Comparison of ENCODE assay signal across 8 mouse cellular contexts in the genomic region with DNA sequence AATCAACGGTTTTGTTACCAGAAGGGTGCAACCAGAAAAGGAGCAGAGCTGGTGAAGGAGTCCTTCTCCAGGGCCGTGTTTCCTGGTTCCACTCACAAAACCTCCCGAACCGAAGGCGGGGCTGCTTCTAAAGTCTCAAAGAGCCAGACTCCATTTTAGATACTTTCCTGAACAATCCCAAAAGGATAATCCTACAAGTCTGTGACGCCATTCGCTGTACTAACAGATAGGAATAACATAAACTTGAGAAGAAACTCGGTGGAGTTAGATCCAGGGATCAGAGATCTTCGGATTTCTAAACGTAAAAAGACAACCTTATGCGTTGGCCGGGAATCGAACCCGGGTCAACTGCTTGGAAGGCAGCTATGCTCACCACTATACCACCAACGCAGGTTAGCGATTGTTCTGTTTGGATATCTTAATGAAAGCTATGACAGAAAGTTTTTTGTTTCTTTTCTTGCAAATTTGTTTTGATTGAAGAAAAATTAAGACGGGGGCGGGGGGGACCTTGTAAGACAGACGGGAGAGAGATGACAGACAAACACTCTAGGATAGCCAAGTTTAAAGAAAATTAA. TPM values are rescaled to one million over a fixed set of nuclear protein-coding genes. Genes with fewer than 3 reads are reported as not detected.
DNase-seq lines count a peak whose midpoint lies in the region; ATAC-seq lines count a peak whose summit lies in the region.

No protein-coding gene starts in this region.

- peak overlapping the region; percentile 92 to 95 for H3K27ac ChIP-seq in heart, embryonic 14.5 days (replicated peaks in 1 of 2; ENCODE audit: control insufficient read depth in 1 of 2, insufficient read depth in 1 of 2, low read depth in 2 of 2, low read length in 2 of 2)
- H3K27ac ChIP-seq in liver, embryonic 13.5 days: peak overlapping the region; percentile 90
- H3K27ac ChIP-seq in stomach, embryonic 14.5 days (ENCODE audit: low read length): peak overlapping the region; percentile 87

- DNase-seq in c-Kit-negative CD71-positive TER-119-positive erythroid progenitor cells, embryonic 14.5 days (ENCODE audit: low read depth, low spot score): peak; percentile 79
- peak; percentile 51 for DNase-seq in fibroblast of lung, adult 2 months (ENCODE audit: low read depth)
- DNase-seq in kidney, postnatal 14 days: peak; percentile 92
- DNase-seq in liver, embryonic 13.5 days: peak; percentile 79
- peak; percentile 88 to 89 for DNase-seq in natural killer cell, adult 2 months (ENCODE audit: low spot score in 2 of 2)

- peak overlapping the region; percentile 87 for H3K9ac ChIP-seq in heart, embryonic 14.5 days (ENCODE audit: low read length)
- peak overlapping the region; percentile 81 for H3K9ac ChIP-seq in liver, embryonic 13.5 days
- H3K9ac ChIP-seq in stomach, embryonic 14.5 days (replicated peaks; ENCODE audit: low read depth, low read length): peak overlapping the region; percentile 62

- H3K4me2 ChIP-seq in heart, embryonic 14.5 days (ENCODE audit: low read length): peak overlapping the region; percentile 98
- H3K4me2 ChIP-seq in liver, embryonic 13.5 days: peak overlapping the region; percentile 90
- H3K4me2 ChIP-seq in stomach, embryonic 14.5 days (replicated peaks; ENCODE audit: low read depth, low read length): peak overlapping the region; percentile 59

- WGBS in heart, embryonic 14.5 days: under 1% methylated on average over 19 of the region's 19 CpGs
- WGBS in liver, embryonic 13.5 days (ENCODE audit: insufficient replicate concordance): under 1% methylated on average over 19 of the region's 19 CpGs
- under 1% methylated on average over 19 of the region's 19 CpGs for WGBS in stomach, embryonic 14.5 days

- 0 out of 4 replicates have a peak, but pooled peaks cover 0 to 2% of the 10 kb centered on the region in 2 experiments for H3K4me1 ChIP-seq in heart, embryonic 14.5 days (ENCODE audit: control insufficient read depth in 2 of 2, insufficient read depth in 2 of 2, low read length in 2 of 2)
- H3K4me1 ChIP-seq in liver, embryonic 13.5 days (replicated peaks): peaks cover 30% of the 10 kb centered on the region
- H3K4me1 ChIP-seq in stomach, embryonic 14.5 days (ENCODE audit: control insufficient read depth, insufficient read depth, low read length): no peaks in the 10 kb centered on the region; the same call in 1 of the 2 replicates

- H3K9me3 ChIP-seq in heart, embryonic 14.5 days (ENCODE audit: control insufficient read depth, low read length): no peaks in the 10 kb centered on the region
- no peaks in the 10 kb centered on the region for H3K9me3 ChIP-seq in liver, embryonic 13.5 days (replicated peaks)
- no peaks in the 10 kb centered on the region for H3K9me3 ChIP-seq in stomach, embryonic 14.5 days (ENCODE audit: control insufficient read depth, low read depth, low read length)

- no peaks in the 10 kb centered on the region for H3K36me3 ChIP-seq in heart, embryonic 14.5 days (ENCODE audit: control insufficient read depth, insufficient read depth, low read length)
- H3K36me3 ChIP-seq in liver, embryonic 13.5 days: no peaks in the 10 kb centered on the region
- H3K36me3 ChIP-seq in stomach, embryonic 14.5 days (ENCODE audit: control insufficient read depth, insufficient read depth, low read length): no peaks in the 10 kb centered on the region

- peak overlapping the region; percentile 62 to 84 for H3K4me3 ChIP-seq in heart, embryonic 14.5 days (ENCODE audit: control insufficient read depth in 1 of 2, insufficient read depth in 1 of 2, low read depth in 1 of 2, low read length in 2 of 2)
- H3K4me3 ChIP-seq in liver, embryonic 13.5 days (replicated peaks): peak overlapping the region; percentile 72
- H3K4me3 ChIP-seq in stomach, embryonic 14.5 days (ENCODE audit: low read depth, low read length): peak overlapping the region; percentile 68

- H3K27me3 ChIP-seq in heart, embryonic 14.5 days (ENCODE audit: control insufficient read depth, insufficient read depth, low read length): no peaks in the 10 kb centered on the region
- H3K27me3 ChIP-seq in liver, embryonic 13.5 days: no peaks in the 10 kb centered on the region
- no peaks in the 10 kb centered on the region for H3K27me3 ChIP-seq in stomach, embryonic 14.5 days (ENCODE audit: control insufficient read depth, insufficient read depth, low read length)

- peak; percentile 38 for ATAC-seq in CD4-positive, CD25-positive, alpha-beta regulatory T cell, adult 4 months
- peak; percentile 79 for ATAC-seq in heart, embryonic 14.5 days (ENCODE audit: insufficient number of reproducible peaks, insufficient read depth, low FRiP score, low read depth)
- peak; percentile 54 for ATAC-seq in liver, embryonic 13.5 days (ENCODE audit: low read depth)
- ATAC-seq in stomach, embryonic 14.5 days (ENCODE audit: insufficient number of reproducible peaks, insufficient read depth, low FRiP score, low read depth): peak; percentile 77

RNA-seq across cellular contexts. Expression of gene Hfe2, which starts 24.2 kb away (rescaled TPM):
- under 1 TPM in 1 of 2 experiments, not detected in 1; 0.22 TPM for polyA plus RNA-seq in CD4-positive, CD25-positive, alpha-beta regulatory T cell, adult 4 months (2017; shearing (Covaris generic))
- polyA plus RNA-seq in heart, embryonic 14.5 days (2014; fragmentation: Nextera tagmentation; extraction: Ambion mirVana): 10.8 and 11.7 TPM in 2 replicates
- polyA plus RNA-seq in liver, embryonic 13.5 days (2015; fragmentation: Nextera tagmentation; extraction: Ambion mirVana): 1.3 and 1.7 TPM in 2 replicates
- polyA plus RNA-seq in stomach, embryonic 14.5 days (2014; fragmentation: Nextera tagmentation; extraction: Ambion mirVana): 0.20 TPM in 1 of 2 replicates, not detected in the other

RNA-seq across cellular contexts. Expression of gene BC107364, which starts 48.7 kb away (rescaled TPM):
- polyA plus RNA-seq in CD4-positive, CD25-positive, alpha-beta regulatory T cell, adult 4 months (2017; shearing (Covaris generic)): not detected
- 0.66 and 1.0 TPM in 2 replicates for polyA plus RNA-seq in heart, embryonic 14.5 days (2014; fragmentation: Nextera tagmentation; extraction: Ambion mirVana)
- not detected in 2 replicates for polyA plus RNA-seq in liver, embryonic 13.5 days (2015; fragmentation: Nextera tagmentation; extraction: Ambion mirVana)
- polyA plus RNA-seq in stomach, embryonic 14.5 days (2014; fragmentation: Nextera tagmentation; extraction: Ambion mirVana): not detected in 2 replicates

RNA-seq across cellular contexts. Expression of gene Txnip, which starts 57.0 kb away (rescaled TPM):
- 100 to 1,000 TPM; 376 to 396 TPM for polyA plus RNA-seq in CD4-positive, CD25-positive, alpha-beta regulatory T cell, adult 4 months (2017; shearing (Covaris generic))
- 257 and 262 TPM in 2 replicates for polyA plus RNA-seq in heart, embryonic 14.5 days (2014; fragmentation: Nextera tagmentation; extraction: Ambion mirVana)
- 29.7 and 29.9 TPM in 2 replicates for polyA plus RNA-seq in liver, embryonic 13.5 days (2015; fragmentation: Nextera tagmentation; extraction: Ambion mirVana)
- 155 and 168 TPM in 2 replicates for polyA plus RNA-seq in stomach, embryonic 14.5 days (2014; fragmentation: Nextera tagmentation; extraction: Ambion mirVana)

Comparison
In these comparisons a context has a peak if more than half of its experiments do, and no peak if none do; other contexts are left out.
1. Peak in every context shown above with its lines: DNase-seq, ATAC-seq, H3K4me3 ChIP-seq and H3K27ac ChIP-seq.